Mouse (Mus musculus) gastrocnemius, adult 18-20 months (tissue): ENCODE results near the gene Mrpl30. TPM values are rescaled to one million over a fixed set of nuclear protein-coding genes. Genes with fewer than 3 reads are reported as not detected.

Source experiments
- DNase-seq: peaks from one replicate; pipeline ENCODE4 v3.0.0; 2021; ENCODE audit warnings: low spot score
- long read RNA-seq, 2 experiments: library from polyadenylated mRNA; stranded (forward); transcript quantifications; one replicate each; pipeline ENCODE4 v2.0.0; 2021
- total RNA-seq, 2 experiments: library from RNA; stranded (reverse); gene quantifications; 2 replicates each; pipeline ENCODE4 v1.2.3; 2021

Mrpl30 gene
- 100 to 1,000 TPM; 269 to 291 TPM for total RNA-seq
- long read RNA-seq, experiment 1, transcript Mrpl30-205 (5 exons, 662 nt) = minor isoform, 12 of 293 reads
- long read RNA-seq, experiment 1, transcript Mrpl30-201 (6 exons, 969 nt) = major isoform, 92 of 293 reads
- long read RNA-seq, experiment 1, partial matches to known transcripts = 0 of 293 reads
- long read RNA-seq, experiment 1, other reads (novel, unspliced or antisense) = 184 of 293 reads
- long read RNA-seq, experiment 2, transcript Mrpl30-201 (6 exons, 969 nt) = major isoform, 80 of 276 reads
- long read RNA-seq, experiment 2, transcript Mrpl30-205 (5 exons, 662 nt) = minor isoform, 8 of 276 reads
- long read RNA-seq, experiment 2, partial matches to known transcripts = 0 of 276 reads
- long read RNA-seq, experiment 2, other reads (novel, unspliced or antisense) = 186 of 276 reads

- DNase-seq = peak; percentile 91
Observed at GRCm38 (mm10) chr1:37890025-37890652, at the start of gene Mrpl30, which contains the start of gene Mitd1. Gene Mrpl30, plus strand, starts transcription at chr1:37890477. Gene Mitd1, minus strand, starts transcription at chr1:37890411.

GRCm38 (mm10) chr1:37846878-37847277 lies 43.4 kb upstream of the Mrpl30 start:
- DNase-seq = no peak

- DNase-seq = no peak
Observed at GRCm38 (mm10) chr1:37850696-37851095, 39.6 kb upstream of the Mrpl30 start.

- DNase-seq = peak; percentile 99
Observed at GRCm38 (mm10) chr1:37864511-37865400, 25.5 kb upstream of the Mrpl30 start.

GRCm38 (mm10) chr1:37865401-37866215 lies 24.7 kb upstream of the Mrpl30 start:
- DNase-seq = no peak

GRCm38 (mm10) chr1:37866286-37866685 lies 24.0 kb upstream of the Mrpl30 start, which contains the start of gene Tsga10:
Gene Tsga10, minus strand, starts transcription at chr1:37866429.
- no peak for DNase-seq

GRCm38 (mm10) chr1:37867056-37867455 lies 23.2 kb upstream of the Mrpl30 start:
- peak; percentile 15 for DNase-seq

GRCm38 (mm10) chr1:37867684-37868322 lies 22.5 kb upstream of the Mrpl30 start:
- no peak for DNase-seq

GRCm38 (mm10) chr1:37868640-37869039 lies 21.6 kb upstream of the Mrpl30 start:
- no peak for DNase-seq

- no peak for DNase-seq
Observed at GRCm38 (mm10) chr1:37869362-37869761, 20.9 kb upstream of the Mrpl30 start.

- no peak for DNase-seq
Observed at GRCm38 (mm10) chr1:37871704-37872103, 18.6 kb upstream of the Mrpl30 start, which contains the start of gene Lipt1. Gene Lipt1, plus strand, starts transcription at chr1:37871738.

- peak; percentile 75 for DNase-seq
Observed at GRCm38 (mm10) chr1:37872131-37873067, 17.9 kb upstream of the Mrpl30 start.

- no peak for DNase-seq
Observed at GRCm38 (mm10) chr1:37873157-37873556, 17.1 kb upstream of the Mrpl30 start.

GRCm38 (mm10) chr1:37877736-37878460 lies 12.4 kb upstream of the Mrpl30 start:
- no peak for DNase-seq

GRCm38 (mm10) chr1:37883411-37883810 lies 6.9 kb upstream of the Mrpl30 start:
- no peak for DNase-seq

- DNase-seq = no peak
Observed at GRCm38 (mm10) chr1:37884451-37884850, 5.8 kb upstream of the Mrpl30 start.

GRCm38 (mm10) chr1:37889206-37889605 lies 1.1 kb upstream of the Mrpl30 start:
- DNase-seq = no peak

- no peak for DNase-seq
Observed at GRCm38 (mm10) chr1:37891400-37891799, 1.1 kb downstream of the Mrpl30 start.
